Mouse (Mus musculus) mammary gland, adult 2 months (tissue): Measurements from ENCODE around the gene Trmu. TPM values are rescaled to one million over a fixed set of nuclear protein-coding genes. Genes with fewer than 3 reads are reported as not detected.

Experiments used
- polyA plus RNA-seq: library from polyadenylated mRNA; depleted of rRNA; stranded (reverse); fragments of >200 nt; gene quantifications from 2 replicates; pipeline ENCODE4 v1.2.3, GENCODE M21; 2012; ENCODE audit warnings: low replicate concordance; rRNA removed

Gene Trmu
- 23.1 and 28.2 TPM in 2 replicates for polyA plus RNA-seq

GRCm38 (mm10) chr15:85878848-85879497 is at the start of gene Trmu:
Gene Trmu, plus strand, starts transcription at chr15:85879312.

GRCm38 (mm10) chr15:85831954-85832590 is 47.0 kb upstream of the Trmu start, which contains the start of gene Ttc38:
Gene Ttc38, plus strand, starts transcription at chr15:85832306.

GRCm38 (mm10) chr15:85859490-85860031 is 19.6 kb upstream of the Trmu start, which contains the start of gene Gtse1:
Gene Gtse1, plus strand, starts transcription at chr15:85859745.

Other genes starting within 250 kb of the Trmu start
- 2.5 and 6.1 TPM in 2 replicates for gene Ppara, start 144.3 kb upstream of the Trmu start, polyA plus RNA-seq
- 37.3 and 38.0 TPM in 2 replicates for gene Cdpf1, start 67.6 kb upstream of the Trmu start, polyA plus RNA-seq
- gene Pkdrej, start 57.6 kb upstream of the Trmu start, polyA plus RNA-seq = 0.04 and 0.16 TPM in 2 replicates
- 7.3 and 7.9 TPM in 2 replicates for gene Ttc38, start 47.0 kb upstream of the Trmu start, polyA plus RNA-seq
- gene Gtse1, start 19.6 kb upstream of the Trmu start, polyA plus RNA-seq = 1.7 and 2.8 TPM in 2 replicates
- gene Celsr1, start 154.5 kb downstream of the Trmu start, polyA plus RNA-seq = 6.9 and 10.5 TPM in 2 replicates
- 28.3 and 36.2 TPM in 2 replicates for gene Gramd4, start 178.4 kb downstream of the Trmu start, polyA plus RNA-seq